Mouse (Mus musculus) kidney, postnatal 4 days (tissue): ENCODE measurements around the gene Spred1.
"Not testable (repeated sequence)": the region's sequence is repeated elsewhere in the genome, so short reads cannot be mapped to it uniquely, and the experiment has no call there.

Experiments used
- DNase-seq, 2 experiments: peaks; one replicate each; pipeline ENCODE4 v3.0.0; 2021; ENCODE audit warnings: mixed read lengths in 2 of 2

Spred1 gene

GRCm38 (mm10) chr2:117120246-117121211 is 645 bp upstream of the Spred1 start:
- peak; percentile 90 to 95 for DNase-seq

GRCm38 (mm10) chr2:117121984-117122605 is 921 bp downstream of the Spred1 start:
- no peak for DNase-seq

- peak; percentile 48 to 66 for DNase-seq
These were observed 1.6 kb downstream of the Spred1 start for GRCm38 (mm10) chr2:117122701-117123337.

- no peak for DNase-seq
These were observed 2.5 kb downstream of the Spred1 start for GRCm38 (mm10) chr2:117123701-117124100.

GRCm38 (mm10) chr2:117124839-117125238 is 3.7 kb downstream of the Spred1 start:
- DNase-seq, result no peak

GRCm38 (mm10) chr2:117129156-117129555 is 8.0 kb downstream of the Spred1 start:
- no peak for DNase-seq

- not testable (repeated sequence) for DNase-seq
These were observed 9.9 kb downstream of the Spred1 start for GRCm38 (mm10) chr2:117131041-117131440.

GRCm38 (mm10) chr2:117131910-117132309 is 10.7 kb downstream of the Spred1 start:
- no peak for DNase-seq

- DNase-seq, result no peak
These were observed 12.4 kb downstream of the Spred1 start for GRCm38 (mm10) chr2:117133541-117133940.

- DNase-seq, result no peak
These were observed 16.6 kb downstream of the Spred1 start for GRCm38 (mm10) chr2:117137751-117138150.

- no peak for DNase-seq
These were observed 17.8 kb downstream of the Spred1 start for GRCm38 (mm10) chr2:117138932-117139331.

- DNase-seq, result no peak
These were observed 18.8 kb downstream of the Spred1 start for GRCm38 (mm10) chr2:117139977-117140376.

- no peak for DNase-seq
These were observed 21.9 kb downstream of the Spred1 start for GRCm38 (mm10) chr2:117143106-117143505.

- no peak for DNase-seq
These were observed 24.9 kb downstream of the Spred1 start for GRCm38 (mm10) chr2:117146026-117146425.

GRCm38 (mm10) chr2:117146617-117147016 is 25.4 kb downstream of the Spred1 start:
- DNase-seq, result no peak

GRCm38 (mm10) chr2:117152161-117152560 is 31.0 kb downstream of the Spred1 start:
- DNase-seq, result no peak

GRCm38 (mm10) chr2:117168379-117168778 is 47.2 kb downstream of the Spred1 start:
- DNase-seq, result no peak

- no peak for DNase-seq
These were observed 47.9 kb downstream of the Spred1 start for GRCm38 (mm10) chr2:117169037-117169436.

GRCm38 (mm10) chr2:117172981-117173380 is 51.8 kb downstream of the Spred1 start:
- no peak for DNase-seq

- DNase-seq, result no peak
These were observed 54.9 kb downstream of the Spred1 start for GRCm38 (mm10) chr2:117176066-117176465.

- DNase-seq, result no peak
These were observed 55.8 kb downstream of the Spred1 start for GRCm38 (mm10) chr2:117176937-117177336.

GRCm38 (mm10) chr2:117180250-117180885 is 59.2 kb downstream of the Spred1 start:
- DNase-seq, result peak; percentile 91

- no peak for DNase-seq
These were observed 64.4 kb downstream of the Spred1 start for GRCm38 (mm10) chr2:117185587-117185986.
